Mouse (Mus musculus): ENCODE results near the gene Bag6. TPM values are rescaled to one million over a fixed set of nuclear protein-coding genes. Genes with fewer than 3 reads are reported as not detected.

Gene Bag6
- polyA plus RNA-seq, 1 experiment, result 184 TPM

DNA sequence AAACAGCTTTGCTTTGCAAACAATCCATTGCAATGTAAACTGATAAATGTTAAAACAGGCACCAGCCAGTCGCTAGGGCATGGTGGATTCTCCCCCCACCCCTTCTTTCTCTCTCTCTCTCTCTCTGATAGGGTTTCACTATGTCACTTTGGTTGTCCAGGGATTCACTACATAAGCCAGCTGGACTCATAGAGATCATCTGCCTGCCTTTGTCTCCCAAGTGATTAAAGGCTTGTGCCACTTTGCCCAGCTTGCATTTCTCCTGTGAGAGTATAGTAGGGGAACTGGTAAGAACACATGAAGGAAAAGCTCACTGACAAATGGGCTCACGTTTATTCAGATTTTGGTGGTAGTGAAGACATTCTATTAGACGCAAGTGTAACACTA, 2.8 kb upstream of the Bag6 start:
- peaks cover 8% of the 10 kb centered on the region for H3K4me1 ChIP-seq (ENCODE audit: control insufficient read depth, insufficient read depth, insufficient read length, low read length)
- WGBS, result 64% methylated on average over 3 of the region's 3 CpGs
- H3K27ac ChIP-seq (ENCODE audit: insufficient read depth, low read depth, low read length), result no peak overlapping the region
- no peak overlapping the region for H3K4me3 ChIP-seq (ENCODE audit: low read depth, low read length)
- peaks cover 13% of the 10 kb centered on the region for H3K36me3 ChIP-seq (ENCODE audit: control insufficient read depth, insufficient read depth, low read length)
- TF ChIP-seq CTCF (IDR thresholded peaks at IDR 0.05; ENCODE audit: extremely low read depth, insufficient read length, insufficient replicate concordance, low read depth, low read length) (no peak), POLR2A (IDR thresholded peaks at IDR 0.05; ENCODE audit: low read depth, low read length) (no peak)
- H3K27me3 ChIP-seq (ENCODE audit: control insufficient read depth, insufficient read depth, low read length), result no peaks in the 10 kb centered on the region

DNA sequence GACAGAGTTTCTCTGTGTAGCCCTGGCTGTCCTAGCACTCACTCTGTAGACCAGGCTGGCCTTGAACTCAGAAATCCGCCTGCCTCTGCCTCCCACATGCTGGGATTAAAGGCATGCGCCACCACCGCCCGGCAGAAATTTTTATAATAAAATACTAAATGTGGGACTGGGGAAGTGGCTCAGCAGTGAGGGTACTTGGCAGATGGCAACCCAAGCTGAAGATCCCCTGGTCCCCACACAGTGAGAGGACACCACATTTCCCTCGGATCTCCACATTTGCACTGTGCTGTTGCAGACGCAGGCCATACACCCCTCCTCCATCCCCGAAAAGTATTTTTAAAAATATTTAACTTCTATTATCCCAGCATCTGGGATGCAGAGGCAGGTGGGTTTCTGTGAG, 1.5 kb upstream of the Bag6 start:
- Histone ChIP-seq H3K4me3 (ENCODE audit: low read depth, low read length) (no peak overlapping the region), H3K27ac (ENCODE audit: insufficient read depth, low read depth, low read length) (no peak overlapping the region), H3K4me1 (ENCODE audit: control insufficient read depth, insufficient read depth, insufficient read length, low read length) (peaks cover 4% of the 10 kb centered on the region; the same call in 1 of the 2 replicates), H3K36me3 (ENCODE audit: control insufficient read depth, insufficient read depth, low read length) (peaks cover 7% of the 10 kb centered on the region), H3K27me3 (ENCODE audit: control insufficient read depth, insufficient read depth, low read length) (no peaks in the 10 kb centered on the region)
- TF ChIP-seq CTCF (IDR thresholded peaks at IDR 0.05; ENCODE audit: extremely low read depth, insufficient read length, insufficient replicate concordance, low read depth, low read length) (no peak), POLR2A (IDR thresholded peaks at IDR 0.05; ENCODE audit: low read depth, low read length) (no peak)
- WGBS, result 92% methylated on average over 7 of the region's 7 CpGs

- Histone ChIP-seq H3K4me1 (ENCODE audit: control insufficient read depth, insufficient read depth, insufficient read length, low read length) (peaks cover 4% of the 10 kb centered on the region; the same call in 1 of the 2 replicates), H3K4me3 (ENCODE audit: low read depth, low read length) (peak overlapping the region; percentile 67), H3K27me3 (ENCODE audit: control insufficient read depth, insufficient read depth, low read length) (no peaks in the 10 kb centered on the region), H3K27ac (ENCODE audit: insufficient read depth, low read depth, low read length) (peak overlapping the region; percentile 95), H3K36me3 (ENCODE audit: control insufficient read depth, insufficient read depth, low read length) (peaks cover 25% of the 10 kb centered on the region)
- 0 out of 2 replicates have a peak, but pooled peaks have one; percentile 5 for TF ChIP-seq POLR2A (IDR thresholded peaks at IDR 0.05; ENCODE audit: low read depth, low read length)
- no peak for TF ChIP-seq CTCF (IDR thresholded peaks at IDR 0.05; ENCODE audit: extremely low read depth, insufficient read length, insufficient replicate concordance, low read depth, low read length)
- 1% methylated on average over 43 of the region's 43 CpGs for WGBS
Measured at GRCm38 (mm10) chr17:35135591-35136320, 778 bp downstream of the Bag6 start.

DNA sequence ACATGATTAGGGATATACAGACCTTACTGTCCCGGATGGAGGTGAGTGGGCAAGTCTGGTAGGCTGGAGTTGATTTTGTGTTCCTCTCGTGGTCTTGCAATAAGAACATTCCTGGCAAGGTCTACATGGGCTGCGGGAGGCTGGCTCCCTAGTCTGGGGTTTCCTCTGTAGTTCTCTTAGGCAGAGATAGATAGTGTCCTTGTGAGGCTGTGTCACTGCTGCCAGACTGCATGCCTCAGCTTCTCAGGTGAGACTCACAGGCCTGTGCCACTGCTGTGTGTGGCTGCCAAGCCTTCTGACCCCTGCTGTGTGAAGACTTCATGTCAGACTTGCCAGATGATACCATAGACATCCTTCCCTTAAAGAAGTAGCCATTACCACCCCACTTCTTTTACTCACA, 4.3 kb downstream of the Bag6 start:
- no peak overlapping the region for H3K4me3 ChIP-seq (ENCODE audit: low read depth, low read length)
- H3K27ac ChIP-seq (ENCODE audit: insufficient read depth, low read depth, low read length), result no peak overlapping the region
- WGBS, result 89% methylated on average over 3 of the region's 3 CpGs
- TF ChIP-seq CTCF (IDR thresholded peaks at IDR 0.05; ENCODE audit: extremely low read depth, insufficient read length, insufficient replicate concordance, low read depth, low read length), result no peak
- TF ChIP-seq POLR2A (IDR thresholded peaks at IDR 0.05; ENCODE audit: low read depth, low read length), result no peak
- H3K36me3 ChIP-seq (ENCODE audit: control insufficient read depth, insufficient read depth, low read length), result peaks cover 56% of the 10 kb centered on the region
- no peaks in the 10 kb centered on the region for H3K27me3 ChIP-seq (ENCODE audit: control insufficient read depth, insufficient read depth, low read length)
- peaks cover 4% of the 10 kb centered on the region; the same call in 1 of the 2 replicates for H3K4me1 ChIP-seq (ENCODE audit: control insufficient read depth, insufficient read depth, insufficient read length, low read length)

- no peak for TF ChIP-seq POLR2A (IDR thresholded peaks at IDR 0.05; ENCODE audit: low read depth, low read length)
- TF ChIP-seq CTCF (IDR thresholded peaks at IDR 0.05; ENCODE audit: extremely low read depth, insufficient read length, insufficient replicate concordance, low read depth, low read length), result no peak
- peaks cover 4% of the 10 kb centered on the region; the same call in 1 of the 2 replicates for H3K4me1 ChIP-seq (ENCODE audit: control insufficient read depth, insufficient read depth, insufficient read length, low read length)
- H3K27ac ChIP-seq (ENCODE audit: insufficient read depth, low read depth, low read length), result no peak overlapping the region
- WGBS, result 73% methylated on average over 16 of the region's 16 CpGs
- peaks cover 68% of the 10 kb centered on the region for H3K36me3 ChIP-seq (ENCODE audit: control insufficient read depth, insufficient read depth, low read length)
- H3K27me3 ChIP-seq (ENCODE audit: control insufficient read depth, insufficient read depth, low read length), result no peaks in the 10 kb centered on the region
- H3K4me3 ChIP-seq (ENCODE audit: low read depth, low read length), result no peak overlapping the region
Measured at GRCm38 (mm10) chr17:35140490-35140996, 5.6 kb downstream of the Bag6 start.

- 83% methylated on average over 6 of the region's 6 CpGs for WGBS
- 0 out of 2 replicates have a peak, but pooled peaks cover 2% of the 10 kb centered on the region for H3K4me1 ChIP-seq (ENCODE audit: control insufficient read depth, insufficient read depth, insufficient read length, low read length)
- peaks cover 83% of the 10 kb centered on the region for H3K36me3 ChIP-seq (ENCODE audit: control insufficient read depth, insufficient read depth, low read length)
- no peaks in the 10 kb centered on the region for H3K27me3 ChIP-seq (ENCODE audit: control insufficient read depth, insufficient read depth, low read length)
- H3K4me3 ChIP-seq (ENCODE audit: low read depth, low read length), result no peak overlapping the region
- H3K27ac ChIP-seq (ENCODE audit: insufficient read depth, low read depth, low read length), result no peak overlapping the region
- TF ChIP-seq POLR2A (IDR thresholded peaks at IDR 0.05; ENCODE audit: low read depth, low read length) (no peak), CTCF (IDR thresholded peaks at IDR 0.05; ENCODE audit: extremely low read depth, insufficient read length, insufficient replicate concordance, low read depth, low read length) (no peak)
Measured at GRCm38 (mm10) chr17:35141971-35142370, 7.0 kb downstream of the Bag6 start.

DNA sequence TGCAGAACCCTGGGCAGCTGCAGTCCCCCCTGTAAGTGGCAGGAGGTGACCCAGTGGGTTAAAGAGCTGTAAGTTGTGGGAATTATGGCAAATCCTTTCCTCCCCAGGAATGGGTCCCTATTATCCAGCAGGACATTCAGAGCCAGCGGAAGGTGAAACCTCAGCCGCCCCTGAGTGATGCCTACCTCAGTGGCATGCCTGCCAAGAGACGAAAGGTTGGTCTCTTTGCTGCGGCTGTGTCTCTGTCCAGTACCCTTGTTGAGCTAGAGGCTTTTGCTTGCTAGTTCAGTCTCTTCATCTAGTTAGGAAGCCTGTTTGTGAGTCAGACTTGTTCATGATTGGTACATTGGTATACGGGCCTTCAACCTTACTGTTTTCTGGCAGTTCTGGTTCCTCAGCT, 11.2 kb downstream of the Bag6 start:
- Histone ChIP-seq H3K36me3 (ENCODE audit: control insufficient read depth, insufficient read depth, low read length) (peaks cover 90% of the 10 kb centered on the region), H3K4me1 (ENCODE audit: control insufficient read depth, insufficient read depth, insufficient read length, low read length) (no peaks in the 10 kb centered on the region), H3K27me3 (ENCODE audit: control insufficient read depth, insufficient read depth, low read length) (no peaks in the 10 kb centered on the region), H3K4me3 (ENCODE audit: low read depth, low read length) (no peak overlapping the region), H3K27ac (ENCODE audit: insufficient read depth, low read depth, low read length) (no peak overlapping the region)
- 80% methylated on average over 5 of the region's 5 CpGs for WGBS
- TF ChIP-seq POLR2A (IDR thresholded peaks at IDR 0.05; ENCODE audit: low read depth, low read length) (no peak), CTCF (IDR thresholded peaks at IDR 0.05; ENCODE audit: extremely low read depth, insufficient read length, insufficient replicate concordance, low read depth, low read length) (no peak)

Data from small intestine, adult 2 months (tissue).